7 mouse cellular contexts compared by ENCODE assay signal in genomic region chr6:148214765-148215164, GRCm38 (mm10). TPM values are rescaled to one million over a fixed set of nuclear protein-coding genes. Genes with fewer than 3 reads are reported as not detected.
DNase-seq lines count a peak whose midpoint lies in the region; ATAC-seq lines count a peak whose summit lies in the region.

No protein-coding gene starts in this region.

- H3K9ac ChIP-seq in liver, embryonic 13.5 days: no peak overlapping the region

- no peak for ATAC-seq in liver, embryonic 13.5 days (ENCODE audit: low read depth)

- H3K4me2 ChIP-seq in liver, embryonic 13.5 days: no peak overlapping the region

- H3K36me3 ChIP-seq in liver, embryonic 13.5 days: no peaks in the 10 kb centered on the region

- no peak overlapping the region for H3K27ac ChIP-seq in liver, embryonic 13.5 days

- H3K4me1 ChIP-seq in liver, embryonic 13.5 days (replicated peaks): peaks cover 51% of the 10 kb centered on the region

- no peaks in the 10 kb centered on the region for H3K27me3 ChIP-seq in liver, embryonic 13.5 days

- 3% methylated on average over 5 of the region's 5 CpGs for WGBS in liver, embryonic 13.5 days (ENCODE audit: insufficient replicate concordance)

- no peak overlapping the region for H3K4me3 ChIP-seq in liver, embryonic 13.5 days (replicated peaks)

- DNase-seq in right cerebral cortex, adult 18-20 months: peak; percentile 56
- no peak for DNase-seq in right cerebral cortex, postnatal 36 days (ENCODE audit: low spot score in 2 of 2)
- peak; percentile 26 to 29 for DNase-seq in adrenal gland, adult 18-20 months (ENCODE audit: low spot score in 2 of 2)
- peak; percentile 84 for DNase-seq in embryo, embryonic 10.5 days (ENCODE audit: low spot score)
- DNase-seq in hindlimb bud, embryonic 11.5 days (ENCODE audit: extremely low spot score, low read depth, low spot score): peak; percentile 70
- peak; percentile 22 for DNase-seq in liver, embryonic 13.5 days
- DNase-seq in retina, postnatal 7 days (ENCODE audit: low read depth, low spot score): peak; percentile 40

- H3K9me3 ChIP-seq in liver, embryonic 13.5 days (replicated peaks): no peaks in the 10 kb centered on the region

RNA-seq across cellular contexts. Expression of gene Ergic2, which starts 2.6 kb away (rescaled TPM):
- total RNA-seq in adrenal gland, adult 18-20 months (2021): 10 to 100 TPM; 74.6 to 81.7 TPM
- polyA plus RNA-seq in liver, embryonic 13.5 days (2015; fragmentation: Nextera tagmentation; extraction: Ambion mirVana): 122 and 155 TPM in 2 replicates

Comparison
In these comparisons a context has a peak if more than half of its experiments do, and no peak if none do; other contexts are left out.
1. DNase-seq: peak in right cerebral cortex, adult 18-20 months (single experiment), adrenal gland, adult 18-20 months (2 of 2), embryo, embryonic 10.5 days (single experiment), hindlimb bud, embryonic 11.5 days (single experiment), liver, embryonic 13.5 days (single experiment) and retina, postnatal 7 days (single experiment); none in right cerebral cortex, postnatal 36 days (0 of 2).